Mouse (Mus musculus): ENCODE results near the gene Bcas1.

Bcas1 gene

DNA sequence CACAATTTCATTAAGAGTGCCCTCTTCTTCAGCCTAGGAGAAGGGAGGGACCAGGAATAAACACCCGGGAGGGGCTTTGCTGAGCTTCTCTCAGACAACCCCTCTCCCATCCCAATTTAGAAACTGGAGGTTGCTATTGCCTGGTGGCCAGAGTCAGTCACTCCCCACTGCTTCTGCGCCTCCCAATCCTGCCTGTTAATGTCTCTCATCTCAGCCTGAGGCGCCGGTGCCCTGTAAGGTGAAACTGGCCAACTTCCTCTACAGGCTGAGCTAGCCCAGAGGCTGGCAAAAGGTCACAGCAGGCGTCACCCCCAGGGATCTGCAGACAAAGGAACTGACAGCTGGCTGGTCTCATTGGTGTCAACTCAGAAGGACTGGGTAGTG lies 82.2 kb downstream of the Bcas1 start:
- DNase-seq, result peak; percentile 65 to 76

DNA sequence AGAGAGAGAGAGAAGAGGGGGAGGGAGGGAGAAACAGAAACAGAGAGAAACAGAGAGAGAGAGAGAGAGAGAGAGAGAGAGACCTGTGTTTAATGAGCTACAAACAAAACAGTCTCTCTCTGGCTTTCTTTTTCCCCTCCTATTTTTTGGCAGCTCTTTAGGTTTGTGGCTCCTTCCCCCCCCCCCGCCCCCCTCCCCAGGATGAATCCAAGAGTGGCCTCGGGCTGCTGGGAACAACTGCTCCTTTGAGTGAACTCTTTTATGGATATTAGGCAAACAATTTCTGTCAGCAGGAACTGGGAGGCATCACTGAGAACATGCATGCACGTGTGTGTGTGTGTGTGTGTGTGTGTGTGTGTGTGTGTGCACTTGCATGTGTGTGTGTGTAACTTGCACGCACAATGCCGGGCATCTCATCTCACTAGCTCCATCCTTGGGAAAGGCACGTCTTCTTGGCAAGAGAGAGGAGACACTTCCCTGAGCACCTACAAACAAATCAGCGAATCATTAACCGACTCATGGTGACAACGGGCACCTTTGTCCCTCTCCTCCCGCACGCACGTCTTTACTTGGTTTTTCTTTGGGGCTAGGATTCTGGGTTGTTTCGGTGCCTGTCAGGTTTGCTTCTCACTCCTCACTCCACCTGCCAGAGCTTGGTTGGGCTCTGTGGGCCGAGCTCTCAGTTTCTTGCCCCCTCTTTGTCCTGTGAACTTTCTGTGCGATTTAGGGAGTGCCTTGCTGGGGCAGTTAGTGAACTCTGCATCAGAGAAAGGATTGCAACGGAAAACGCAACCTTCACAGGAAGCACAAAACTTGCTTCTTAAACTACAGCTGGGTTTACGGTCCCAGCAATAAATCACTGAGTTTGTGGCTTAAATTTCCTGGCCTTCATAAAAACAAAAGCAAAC lies 82.9 kb downstream of the Bcas1 start:
- peak in 1 of 2 experiments; percentile 58 for DNase-seq

DNA sequence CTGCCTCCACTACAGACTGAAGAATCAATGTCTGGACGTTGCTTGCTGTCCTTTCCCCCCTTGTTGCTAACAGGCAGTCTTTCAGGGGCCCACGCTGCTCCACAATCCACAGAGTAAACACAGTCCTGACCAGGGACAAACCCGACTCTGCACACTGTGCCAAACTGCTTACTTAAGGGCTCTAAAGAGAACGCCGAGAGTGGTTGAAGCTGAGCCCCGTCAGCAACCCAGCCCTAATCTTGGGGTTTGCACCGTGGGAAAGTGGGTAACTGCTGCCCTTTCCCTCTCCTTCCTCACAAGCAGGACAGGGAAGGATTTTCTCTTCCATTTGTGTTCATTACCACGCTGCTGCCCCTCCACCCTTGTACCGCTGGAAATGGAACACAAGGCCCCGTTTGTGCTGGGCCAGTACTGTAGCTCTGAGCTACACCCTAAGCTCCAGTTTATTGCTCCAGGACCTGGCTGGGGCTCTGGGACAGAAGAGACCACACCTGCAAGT lies 83.8 kb downstream of the Bcas1 start:
- DNase-seq, result peak in 1 of 2 experiments; percentile 52

DNA sequence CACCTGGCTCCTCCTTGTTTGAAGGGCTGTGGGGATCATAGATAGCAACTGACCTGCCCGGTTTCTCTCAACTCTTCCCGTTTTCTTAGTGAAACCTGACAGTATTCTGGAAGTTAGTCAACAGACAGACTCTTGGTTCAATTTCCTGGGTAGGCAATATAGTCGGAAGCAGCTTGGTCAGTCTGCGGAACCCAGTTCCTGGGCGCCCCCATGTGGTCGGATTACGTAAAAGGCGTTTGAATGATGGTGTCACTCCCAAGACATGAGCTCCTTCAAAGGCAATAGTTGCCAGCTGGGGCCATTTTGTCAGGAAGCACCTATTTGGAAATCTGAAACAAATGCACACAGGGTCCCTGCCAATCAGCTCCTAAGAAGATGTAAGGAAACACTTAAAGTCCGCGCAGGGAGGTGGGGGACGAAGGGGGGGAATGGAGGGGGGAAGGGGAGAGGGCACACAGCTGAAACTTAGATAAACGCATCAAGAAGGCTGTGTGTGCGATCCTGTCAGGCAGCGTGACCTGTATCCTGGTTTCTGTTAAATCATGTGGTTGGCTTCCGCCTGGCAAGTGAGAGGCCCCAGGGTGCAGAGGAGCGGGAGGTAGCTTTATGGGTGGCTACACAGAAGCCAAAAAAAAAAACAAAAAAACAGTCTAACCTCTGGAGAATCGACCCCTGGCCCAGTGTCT lies 84.4 kb downstream of the Bcas1 start:
- peak; percentile 93 to 95 for DNase-seq

DNA sequence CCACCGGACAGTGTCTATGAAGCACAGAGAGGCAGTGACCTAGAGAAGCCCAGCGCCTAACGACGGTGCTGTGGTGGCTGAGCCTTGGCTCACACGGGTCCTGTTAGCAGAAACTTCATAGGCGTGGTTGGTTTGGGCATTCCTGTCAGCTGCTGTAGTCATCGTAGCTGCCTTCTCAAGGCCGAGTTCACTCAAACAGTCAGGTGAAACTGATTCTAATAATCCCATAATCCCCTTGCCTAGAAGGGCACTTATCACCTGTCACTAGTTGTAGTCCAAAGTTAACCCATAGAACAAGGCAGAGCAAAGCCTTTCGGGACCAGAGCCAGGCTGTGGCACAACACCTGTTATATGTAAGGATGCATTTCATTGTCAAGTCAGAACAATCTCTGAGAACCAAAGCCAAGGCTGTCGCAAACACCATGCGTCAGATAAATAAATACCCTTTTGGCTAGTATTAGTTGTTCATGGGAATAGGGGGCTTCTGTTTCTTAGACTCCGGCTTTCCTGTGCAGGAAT lies 85.3 kb downstream of the Bcas1 start:
- DNase-seq, result no peak

DNA sequence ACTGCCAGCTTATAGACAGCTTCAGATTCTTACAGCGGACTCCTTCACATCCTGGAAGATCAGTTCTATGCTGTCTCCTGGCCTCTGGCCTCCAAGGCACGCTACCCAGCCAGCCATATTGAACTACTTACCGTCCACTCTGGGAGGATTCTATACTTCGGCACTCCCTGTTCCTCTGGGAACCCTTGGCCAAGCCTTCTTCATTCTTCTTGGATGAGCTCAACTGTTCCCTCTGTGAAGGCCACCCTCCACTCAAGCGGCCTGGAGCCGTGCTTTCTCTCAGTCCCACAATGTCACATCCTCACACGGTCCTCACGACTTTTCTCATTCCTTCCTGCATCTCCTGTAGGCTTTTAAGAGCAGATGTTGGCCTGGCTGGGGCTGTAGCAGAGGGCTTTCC lies 86.5 kb downstream of the Bcas1 start:
- DNase-seq, result no peak

DNA sequence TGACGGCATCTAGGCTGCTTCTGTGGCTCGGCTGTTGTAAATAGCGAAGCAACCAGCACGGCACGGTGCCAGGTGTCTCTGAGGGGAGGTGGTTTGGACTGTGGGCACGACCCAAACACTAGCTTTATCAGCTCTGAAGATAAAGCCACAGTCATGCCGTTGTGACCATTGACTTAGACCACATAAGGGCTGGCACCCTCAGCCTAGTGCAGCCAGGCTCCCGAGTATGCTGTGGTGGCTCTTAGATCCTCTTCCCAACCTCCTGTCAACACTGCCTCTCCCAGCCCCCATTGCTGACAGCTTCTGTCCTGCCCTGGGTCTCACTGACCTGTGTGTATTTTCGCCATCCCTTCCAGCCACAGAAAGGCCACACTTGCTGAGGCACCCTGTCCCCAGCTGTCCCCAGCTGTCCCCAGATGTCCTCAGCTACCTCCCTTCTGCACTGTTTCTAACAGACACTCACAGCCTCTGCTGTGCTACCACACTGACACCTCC lies 91.3 kb downstream of the Bcas1 start:
- DNase-seq, result no peak

DNA sequence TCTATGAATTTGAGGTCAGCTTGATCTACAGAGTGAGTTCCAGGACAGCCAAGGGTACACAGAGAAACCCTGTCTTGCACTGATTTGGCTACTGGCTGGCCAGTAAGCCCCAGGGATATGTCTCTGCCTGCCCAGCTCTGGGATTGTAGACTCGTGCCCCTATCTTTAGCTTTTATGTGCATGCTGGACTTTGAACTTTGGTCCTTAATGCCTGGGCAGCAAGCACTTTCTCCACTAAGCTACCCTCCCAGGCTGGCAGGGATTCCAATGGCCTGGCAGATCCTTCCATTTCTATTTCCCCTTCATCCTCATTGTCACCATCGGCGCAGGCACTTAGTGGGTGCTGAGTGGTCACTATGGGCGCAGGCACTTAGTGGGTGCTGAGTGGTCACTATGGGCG lies 92.5 kb downstream of the Bcas1 start:
- no peak for DNase-seq

DNA sequence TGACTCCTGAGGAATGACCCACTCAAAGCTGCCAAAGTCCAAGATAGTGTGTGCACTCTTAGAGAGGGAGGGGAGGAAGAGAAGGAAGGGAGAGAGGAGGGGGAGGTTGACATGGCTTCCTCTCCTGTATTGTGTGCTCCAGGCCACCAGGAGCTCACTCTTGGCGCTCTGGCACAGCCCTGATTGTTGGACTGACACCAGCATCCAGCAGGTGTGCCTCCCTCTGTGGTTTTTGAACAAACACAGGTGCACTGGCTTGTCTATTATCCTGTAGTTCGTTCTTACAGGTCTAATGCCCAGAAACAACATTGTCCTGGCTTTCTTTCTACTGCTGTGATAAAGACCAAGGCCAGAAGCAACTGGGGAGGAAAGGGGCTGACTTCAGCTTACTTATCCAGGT lies 95.8 kb downstream of the Bcas1 start:
- no peak for DNase-seq

DNA sequence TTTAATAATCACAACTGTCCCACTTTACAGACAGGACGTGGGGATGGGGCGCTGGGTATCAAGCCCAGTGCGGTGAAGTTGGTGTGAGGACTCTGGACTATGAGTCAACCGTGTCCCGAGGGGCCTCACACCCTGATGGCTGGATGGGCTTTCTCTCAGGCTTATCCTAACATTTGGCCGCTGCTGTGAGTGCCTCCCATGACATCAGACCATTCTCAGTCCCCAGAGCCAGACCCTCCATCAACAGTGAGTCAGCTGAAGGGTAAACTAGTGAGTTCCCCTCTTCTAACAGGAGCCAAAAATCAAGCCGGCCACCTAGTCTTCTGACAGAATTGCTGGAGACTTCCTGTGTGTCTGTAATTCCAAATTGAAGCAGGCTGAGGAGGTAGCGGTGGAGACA lies 97.2 kb downstream of the Bcas1 start:
- peak in 1 of 2 experiments; percentile 37 for DNase-seq

DNA sequence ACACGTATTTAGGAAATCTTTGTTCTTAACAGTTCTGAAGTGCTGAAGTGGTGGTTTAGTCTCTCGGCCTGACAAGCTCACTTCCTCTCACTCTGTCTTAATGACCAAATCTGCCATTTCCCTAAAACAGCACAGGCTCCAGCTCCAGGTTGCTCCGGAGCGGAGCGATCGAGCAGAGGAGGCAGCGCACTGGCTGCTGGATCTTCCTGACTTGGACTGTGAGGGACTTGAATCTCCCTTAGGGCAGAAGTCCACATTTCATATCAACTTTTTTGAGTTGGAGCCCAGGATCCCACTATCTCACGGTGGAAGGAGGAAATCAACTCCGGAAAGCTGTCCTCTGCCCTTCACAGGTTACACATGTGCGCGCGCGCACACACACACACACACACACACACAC lies 97.7 kb downstream of the Bcas1 start:
- DNase-seq, result no peak

DNA sequence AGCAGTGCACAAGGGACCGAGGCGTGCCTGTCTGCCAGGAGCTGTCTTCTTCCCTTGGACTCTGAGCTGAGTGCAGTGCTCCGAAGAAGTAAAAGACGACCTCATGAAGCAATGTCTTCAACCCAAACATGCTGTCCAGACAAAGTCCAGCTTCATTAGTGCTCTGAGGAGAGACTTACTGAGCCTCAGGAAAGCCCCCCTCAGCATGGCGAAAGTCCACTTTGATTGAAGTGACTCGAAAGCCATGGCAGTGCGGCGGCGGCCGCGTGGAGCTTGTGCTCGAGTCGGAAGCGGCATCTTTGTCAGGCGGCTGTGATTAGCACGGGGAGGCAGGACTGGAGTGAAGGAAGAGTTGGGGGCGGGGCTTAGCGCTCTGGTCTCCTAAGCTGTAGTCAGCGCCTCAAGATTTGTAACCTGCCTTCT lies 103.7 kb downstream of the Bcas1 start:
- peak; percentile 76 to 83 for DNase-seq

DNA sequence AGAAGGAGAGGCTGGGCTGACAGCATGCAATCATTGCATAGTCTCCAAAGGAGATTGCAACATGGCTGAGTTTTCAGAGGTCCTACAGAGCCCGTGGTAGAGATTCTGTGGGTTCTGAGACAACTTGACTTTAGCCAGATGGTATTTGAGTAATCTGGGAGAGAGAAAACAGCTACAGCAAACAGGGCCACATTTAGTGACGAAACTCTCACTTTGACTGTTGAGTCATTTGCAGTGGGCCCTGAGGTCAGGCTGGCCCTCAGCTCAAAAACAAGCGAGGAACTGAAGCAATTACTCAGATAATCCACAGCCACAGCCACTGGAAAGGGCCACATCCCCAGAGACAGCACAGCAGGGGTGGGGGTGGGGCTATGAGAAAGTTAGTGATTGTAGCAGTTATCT lies 105.6 kb downstream of the Bcas1 start:
- no peak for DNase-seq

DNA sequence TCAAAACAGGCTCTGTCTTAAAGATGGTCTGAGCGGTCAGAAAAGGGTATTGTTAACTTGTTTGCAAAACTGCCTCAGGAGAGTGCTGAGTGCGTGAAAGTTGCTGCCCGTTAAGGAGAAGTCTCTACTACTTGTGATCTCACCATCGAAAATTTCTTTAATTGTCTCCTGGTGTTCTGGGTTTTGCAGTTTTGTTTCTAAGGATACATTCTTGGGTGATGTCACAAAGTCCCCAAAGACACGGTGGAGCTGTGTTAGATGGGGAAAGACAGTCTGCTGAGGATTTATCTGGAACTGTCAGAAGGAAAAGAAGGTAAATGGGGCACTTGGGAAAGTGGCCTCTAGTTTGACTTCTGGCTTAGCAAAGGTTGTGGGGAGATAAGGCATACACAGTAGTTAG lies 106.1 kb downstream of the Bcas1 start:
- no peak for DNase-seq

DNA sequence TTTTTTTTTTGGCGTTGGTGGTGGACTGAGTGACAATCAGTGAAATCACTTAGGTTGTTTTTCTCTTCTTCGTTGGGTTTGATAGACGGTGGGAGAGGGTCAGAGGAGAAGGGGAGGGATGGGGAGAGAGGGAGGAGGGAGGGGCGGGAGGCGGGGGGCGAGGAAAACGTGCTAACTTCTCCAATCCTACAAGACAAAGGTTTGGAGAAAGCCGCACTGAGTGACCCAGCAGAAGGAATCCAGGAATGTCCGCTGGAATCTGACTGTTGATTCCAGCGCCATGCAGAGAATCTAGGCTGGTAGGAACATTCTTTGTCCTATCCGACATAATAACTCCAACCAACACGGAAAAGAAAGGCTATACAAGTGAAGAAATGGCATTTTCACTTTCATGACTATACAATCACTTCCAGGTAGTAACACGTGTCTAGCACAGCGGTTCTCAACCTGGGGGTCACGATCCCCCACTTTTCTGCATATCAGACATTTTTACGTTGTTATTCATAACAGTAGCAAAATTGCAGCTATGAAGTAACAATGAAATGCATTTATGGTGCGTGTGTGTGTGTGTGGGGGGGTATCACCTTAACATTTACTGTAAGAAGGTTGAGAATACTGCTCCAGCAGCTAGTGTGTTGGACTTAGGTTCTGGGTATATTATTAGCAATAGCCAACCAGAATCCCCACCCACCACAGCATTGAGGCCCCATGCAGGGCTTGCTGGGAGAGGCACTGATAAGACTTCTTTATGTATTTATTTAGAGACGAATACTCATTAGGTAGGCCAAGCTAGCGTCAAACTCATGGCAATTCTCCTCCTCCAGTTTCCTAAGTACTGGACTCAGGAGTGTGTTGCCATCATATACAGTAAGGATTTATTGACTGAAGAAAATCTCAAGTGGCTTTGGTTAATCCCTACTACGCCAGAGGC lies 107.8 kb downstream of the Bcas1 start:
- peak; percentile 34 to 51 for DNase-seq

DNA sequence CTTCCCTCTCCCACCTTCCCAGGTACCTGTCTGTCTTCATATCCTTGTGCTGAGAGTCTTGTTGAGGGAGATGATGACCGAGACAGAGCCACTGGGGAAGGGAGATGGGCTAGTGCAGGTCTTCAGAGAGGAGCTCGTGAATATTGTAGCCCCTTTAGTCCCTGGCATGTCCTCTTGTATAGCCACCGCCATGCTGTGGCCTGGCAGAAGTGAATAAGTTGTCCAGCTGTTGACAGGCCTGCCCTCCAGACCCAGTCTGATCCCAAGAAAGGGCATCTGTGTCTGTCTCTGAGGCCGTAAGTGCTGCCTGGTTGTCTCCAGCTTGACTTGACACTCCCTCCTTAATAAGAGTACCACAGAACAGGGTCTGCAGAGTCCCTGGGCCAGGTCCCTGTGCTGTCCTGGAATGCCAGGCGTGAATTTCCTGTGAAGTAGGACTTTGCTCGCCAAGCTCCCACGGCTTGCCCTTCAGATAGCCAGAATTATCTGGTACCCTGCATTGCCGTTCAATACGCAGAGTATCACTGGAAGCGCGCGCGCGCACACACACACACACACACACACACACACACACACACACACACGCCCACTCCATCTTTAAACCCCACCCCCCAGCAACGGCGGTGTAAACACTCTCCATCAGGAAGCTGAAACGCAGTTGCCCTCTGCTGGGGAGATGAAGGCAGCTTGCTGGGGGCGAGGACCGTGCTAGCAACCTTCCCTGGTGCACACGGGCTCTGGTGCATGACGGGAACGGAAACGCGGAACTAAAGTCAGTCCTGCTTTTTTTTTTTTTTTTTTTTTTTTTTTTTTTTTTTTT lies 108.7 kb downstream of the Bcas1 start:
- DNase-seq, result peak; percentile 90 to 95

DNA sequence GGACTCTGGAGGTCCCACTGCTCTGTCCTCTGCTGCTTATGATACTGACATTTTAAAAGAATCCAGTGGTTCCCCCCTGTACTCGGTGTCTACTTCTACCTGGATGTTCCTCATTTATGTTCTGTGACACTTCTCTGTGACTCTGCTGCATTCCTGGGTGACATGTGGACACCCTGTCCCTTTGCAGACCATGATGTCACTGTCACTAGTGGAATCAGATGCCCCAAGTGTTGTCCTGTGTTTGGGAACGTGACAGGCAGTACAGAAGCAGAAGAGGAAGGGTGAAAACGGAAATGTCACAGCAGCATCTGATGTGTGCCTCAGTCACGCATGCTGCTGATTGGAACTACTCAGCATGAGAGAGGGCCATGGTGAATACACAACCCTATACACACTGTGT lies 110.9 kb downstream of the Bcas1 start:
- no peak for DNase-seq

DNA sequence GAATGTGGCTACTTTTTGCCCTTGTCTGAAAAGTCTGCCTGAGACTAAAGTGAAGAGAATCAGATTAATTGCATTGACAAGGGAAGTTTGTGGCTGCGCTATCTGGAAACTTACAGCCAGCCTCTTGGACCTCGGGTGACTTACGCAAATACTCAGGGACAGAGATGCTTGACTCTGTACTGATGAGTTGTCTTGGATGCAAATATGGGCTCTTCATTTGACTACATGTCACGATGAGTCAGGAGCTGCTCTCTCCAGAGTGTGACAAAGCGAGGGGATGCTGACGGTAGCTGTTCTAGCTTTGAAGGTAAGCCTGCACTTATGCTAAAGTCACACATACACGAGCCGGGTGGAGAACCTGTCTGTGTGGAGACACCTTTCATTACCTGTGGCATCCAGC lies 111.3 kb downstream of the Bcas1 start:
- DNase-seq, result no peak

DNA sequence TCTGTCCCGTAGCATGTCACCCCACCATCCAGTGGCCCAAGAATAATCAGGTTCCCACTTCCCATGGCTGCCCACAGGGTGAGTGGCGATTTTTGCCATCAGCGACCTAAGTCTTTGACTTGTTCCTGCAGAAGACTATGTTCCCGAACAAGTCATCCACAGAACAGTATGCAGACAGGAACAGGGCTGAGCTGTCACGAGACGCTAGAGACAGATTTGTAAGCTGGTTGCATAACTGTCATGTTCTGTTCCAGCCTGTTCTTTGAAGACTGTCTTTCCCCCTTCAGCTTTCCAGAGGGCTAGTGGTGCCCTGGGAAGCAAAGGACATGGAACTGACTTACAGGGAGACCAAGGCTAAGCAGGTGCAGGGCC lies 116.7 kb downstream of the Bcas1 start:
- no peak for DNase-seq

DNA sequence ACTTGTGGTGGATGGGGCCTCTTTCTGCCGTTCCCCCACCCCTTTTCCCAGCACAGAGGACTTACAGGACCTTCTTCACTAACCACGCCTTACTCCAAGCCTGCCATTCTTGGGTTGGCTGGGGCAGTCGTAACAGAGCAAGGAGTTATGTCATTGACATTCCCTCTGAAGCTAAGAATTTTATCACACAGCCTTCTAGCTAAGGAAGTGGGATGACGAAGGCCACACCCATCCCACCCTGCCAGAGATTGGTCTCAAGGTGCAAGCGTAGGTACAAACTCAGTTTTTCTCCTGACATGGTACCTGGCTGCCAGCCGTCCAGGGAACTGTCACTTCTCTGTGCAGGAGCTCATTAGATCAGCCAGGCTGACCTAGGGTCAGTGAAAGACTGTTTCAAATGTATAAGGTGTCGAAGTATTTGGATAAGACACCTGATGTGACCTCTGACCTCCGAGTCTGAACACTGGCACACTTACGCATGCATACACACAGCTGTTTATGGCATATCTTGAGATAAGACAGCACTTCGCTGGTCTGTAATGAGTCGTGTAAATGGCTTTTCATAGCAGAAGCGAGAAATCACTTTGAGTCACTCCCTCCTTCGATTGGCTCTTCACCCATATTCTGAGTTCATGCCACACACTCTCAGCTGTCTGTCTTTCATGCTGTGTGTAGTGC lies 117.2 kb downstream of the Bcas1 start:
- DNase-seq, result no peak

DNA sequence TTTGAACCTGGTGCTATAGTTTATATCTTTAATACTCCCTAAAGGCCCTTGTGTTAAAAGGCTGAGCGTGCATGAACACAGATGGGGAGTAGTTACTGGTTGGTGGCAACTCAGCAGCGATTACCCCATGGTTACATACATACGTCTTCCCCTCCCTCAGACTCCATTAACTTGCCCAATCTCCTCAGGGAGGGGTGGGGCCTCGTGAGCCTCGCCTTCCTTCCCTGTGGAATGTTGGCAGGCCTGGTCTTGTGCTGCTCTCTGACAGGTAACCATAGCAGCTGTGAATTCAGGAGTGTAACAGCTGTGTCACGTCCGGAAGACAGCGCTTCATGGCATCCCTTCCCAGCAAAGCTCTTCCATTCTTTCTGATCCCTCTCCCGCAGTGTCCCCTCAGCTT lies 118.7 kb downstream of the Bcas1 start:
- peak; percentile 34 to 57 for DNase-seq
